Mouse (Mus musculus) limb, embryonic 12.5 days (tissue): ENCODE data around the gene Cyp2u1. TPM values are rescaled to one million over a fixed set of nuclear protein-coding genes. Genes with fewer than 3 reads are reported as not detected.

ENCODE experiments used
- ATAC-seq: fragments of 200-750 bp; cut with Nextera tagmentation; 2 replicates; pipeline ENCODE4 v1.8.0; 2017; ENCODE audit warnings: low read depth, moderate TSS enrichment; ENCODE audit not compliant: insufficient number of reproducible peaks, insufficient read depth, low FRiP score, low TSS enrichment
- H3K27ac ChIP-seq: fragments of 300-500 bp; sonication (generic); 2 replicates; pipeline ENCODE4 v1.5.1; 2016; ENCODE audit warnings: mild to moderate bottlenecking, moderate library complexity
- H3K27me3 ChIP-seq: fragments of 300-500 bp; sonication (generic); 2 replicates; pipeline ENCODE4 v1.6.1; 2016; ENCODE audit warnings: mild to moderate bottlenecking, moderate library complexity
- H3K36me3 ChIP-seq: fragments of 300-500 bp; sonication (generic); 2 replicates; pipeline ENCODE4 v1.6.1; 2016; ENCODE audit warnings: mild to moderate bottlenecking, moderate library complexity
- H3K4me1 ChIP-seq: fragments of 300-500 bp; sonication (generic); replicated peaks from 2 replicates; pipeline ENCODE4 v1.6.1; 2016
- H3K4me2 ChIP-seq: fragments of 300-500 bp; sonication (generic); 2 replicates; pipeline ENCODE4 v1.6.1; 2016; ENCODE audit warnings: mild to moderate bottlenecking, moderate library complexity
- H3K4me3 ChIP-seq: fragments of 300-500 bp; sonication (generic); replicated peaks from 2 replicates; pipeline ENCODE4 v1.5.1; 2016; ENCODE audit warnings: mild to moderate bottlenecking
- H3K9ac ChIP-seq: fragments of 300-500 bp; sonication (generic); replicated peaks from 2 replicates; pipeline ENCODE4 v1.6.1; 2016; ENCODE audit warnings: mild to moderate bottlenecking, moderate library complexity
- H3K9me3 ChIP-seq: fragments of 300-500 bp; sonication (generic); 2 replicates; pipeline ENCODE4 v1.6.1; 2016; ENCODE audit warnings: mild to moderate bottlenecking, moderate library complexity
- WGBS: fragments of 180-500 bp; shearing (Covaris S2); methylation state at CpG from one replicate; pipeline ENCODE4 v1.1.7; 2016; 5-methylcytosine and 5-hydroxymethylcytosine counted together
- polyA plus RNA-seq: library from polyadenylated mRNA; unstranded; fragments of >200 nt; fragmentation: Nextera tagmentation; extraction: Ambion mirVana; gene quantifications from 2 replicates; pipeline ENCODE4 v1.2.1, GENCODE M21; 2016

Gene Cyp2u1
- polyA plus RNA-seq, 1 experiment from 2014 or later: 2.4 TPM

GRCm38 (mm10) chr3:131255399-131255981 is 47.5 kb downstream of the Cyp2u1 start:
- peaks cover 6% of the 10 kb centered on the region; the same call in 1 of the 2 replicates for H3K9me3 ChIP-seq
- H3K9ac ChIP-seq: no peak overlapping the region
- no peaks in the 10 kb centered on the region for H3K4me1 ChIP-seq
- H3K36me3 ChIP-seq: peaks cover 13% of the 10 kb centered on the region
- no peak for ATAC-seq
- no peak overlapping the region for H3K27ac ChIP-seq
- H3K4me3 ChIP-seq: no peak overlapping the region
- WGBS: 92% methylated on average over 3 of the region's 3 CpGs
- no peaks in the 10 kb centered on the region for H3K27me3 ChIP-seq
- no peak overlapping the region for H3K4me2 ChIP-seq

DNA sequence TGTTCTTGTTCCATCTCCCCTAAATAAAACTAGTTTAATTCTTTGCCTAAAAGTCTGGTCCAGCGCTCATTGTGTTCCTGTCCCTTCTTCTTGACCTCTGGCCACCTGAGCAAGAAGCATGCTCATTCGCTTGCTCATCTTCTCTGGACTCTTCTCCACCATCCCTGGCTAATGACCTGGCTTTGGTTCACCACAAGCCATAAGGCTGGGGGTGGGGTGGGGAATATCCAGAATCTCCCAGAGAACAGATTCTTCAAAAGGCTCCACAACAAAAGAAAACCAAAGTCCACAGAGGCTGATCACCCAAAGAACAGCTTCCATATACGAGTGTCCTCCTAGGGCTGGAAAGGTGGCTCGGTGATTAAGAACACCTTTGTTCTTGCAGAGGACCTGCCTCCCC is 48.0 kb downstream of the Cyp2u1 start:
- Histone ChIP-seq H3K9me3 (peaks cover 5% of the 10 kb centered on the region; the same call in 1 of the 2 replicates), H3K9ac (no peak overlapping the region), H3K4me2 (no peak overlapping the region), H3K4me1 (no peaks in the 10 kb centered on the region), H3K27me3 (no peaks in the 10 kb centered on the region), H3K4me3 (no peak overlapping the region), H3K36me3 (peaks cover 13% of the 10 kb centered on the region), H3K27ac (no peak overlapping the region)
- WGBS: 92% methylated on average over 4 of the region's 4 CpGs
- ATAC-seq: no peak

DNA sequence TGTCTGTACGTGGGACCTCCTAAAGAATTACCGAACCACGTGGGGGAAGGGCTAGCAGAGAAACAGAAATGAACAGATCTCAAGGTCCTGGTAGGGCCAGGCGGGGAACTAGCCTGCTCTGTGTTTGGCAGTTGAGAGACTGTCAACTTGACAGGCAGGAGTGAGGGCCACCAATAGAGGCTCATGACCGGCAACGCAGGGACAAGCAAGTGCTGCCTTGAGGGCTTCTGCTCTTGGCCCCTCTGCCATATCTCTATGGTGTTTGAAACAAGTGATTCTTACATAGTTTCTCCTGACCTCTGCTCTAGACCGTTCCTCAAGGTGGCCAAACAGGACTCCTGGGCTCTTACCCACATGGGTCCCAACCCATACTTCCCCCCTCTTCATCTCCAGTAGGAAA is 51.4 kb downstream of the Cyp2u1 start:
- Histone ChIP-seq H3K36me3 (peaks cover 41% of the 10 kb centered on the region), H3K27ac (no peak overlapping the region), H3K4me1 (peaks cover 3% of the 10 kb centered on the region; the same call in 1 of the 2 replicates), H3K9me3 (peaks cover 5% of the 10 kb centered on the region; the same call in 1 of the 2 replicates), H3K27me3 (no peaks in the 10 kb centered on the region), H3K4me3 (no peak overlapping the region), H3K9ac (no peak overlapping the region), H3K4me2 (no peak overlapping the region)
- no peak for ATAC-seq
- WGBS: 89% methylated on average over 7 of the region's 7 CpGs

GRCm38 (mm10) chr3:131250978-131251377 is 52.0 kb downstream of the Cyp2u1 start:
- Histone ChIP-seq H3K9ac (no peak overlapping the region), H3K4me2 (no peak overlapping the region), H3K36me3 (peaks cover 45% of the 10 kb centered on the region), H3K4me1 (peaks cover 4% of the 10 kb centered on the region; the same call in 1 of the 2 replicates), H3K27ac (no peak overlapping the region), H3K9me3 (peaks cover 5% of the 10 kb centered on the region; the same call in 1 of the 2 replicates), H3K4me3 (no peak overlapping the region), H3K27me3 (no peaks in the 10 kb centered on the region)
- no peak for ATAC-seq
- 90% methylated on average over 13 of the region's 13 CpGs for WGBS

DNA sequence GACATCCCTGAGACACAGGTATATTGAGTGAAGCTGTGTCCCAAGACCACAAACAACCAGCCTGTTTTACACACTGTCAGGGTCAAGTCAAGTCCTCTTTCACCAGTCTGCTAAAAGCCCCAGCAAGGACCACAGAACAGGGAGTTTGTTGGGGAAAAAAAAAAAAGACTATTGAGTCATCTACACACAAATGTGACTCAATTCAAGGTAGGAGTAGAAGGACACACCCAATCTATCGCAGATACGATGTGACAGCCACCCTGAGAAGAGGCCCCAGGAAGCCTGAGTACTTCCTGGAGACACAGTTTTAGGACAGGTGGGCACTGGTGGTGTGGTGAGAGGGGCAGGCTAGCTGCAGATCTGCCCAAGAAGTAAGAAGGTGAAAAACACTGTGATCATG is 52.7 kb downstream of the Cyp2u1 start:
- H3K36me3 ChIP-seq: peaks cover 45% of the 10 kb centered on the region
- peaks cover 6% of the 10 kb centered on the region; the same call in 1 of the 2 replicates for H3K4me1 ChIP-seq
- no peak overlapping the region for H3K27ac ChIP-seq
- H3K4me3 ChIP-seq: no peak overlapping the region
- no peak for ATAC-seq
- peaks cover 5% of the 10 kb centered on the region; the same call in 1 of the 2 replicates for H3K9me3 ChIP-seq
- 90% methylated on average over 2 of the region's 2 CpGs for WGBS
- no peak overlapping the region for H3K9ac ChIP-seq
- no peaks in the 10 kb centered on the region for H3K27me3 ChIP-seq
- no peak overlapping the region for H3K4me2 ChIP-seq

DNA sequence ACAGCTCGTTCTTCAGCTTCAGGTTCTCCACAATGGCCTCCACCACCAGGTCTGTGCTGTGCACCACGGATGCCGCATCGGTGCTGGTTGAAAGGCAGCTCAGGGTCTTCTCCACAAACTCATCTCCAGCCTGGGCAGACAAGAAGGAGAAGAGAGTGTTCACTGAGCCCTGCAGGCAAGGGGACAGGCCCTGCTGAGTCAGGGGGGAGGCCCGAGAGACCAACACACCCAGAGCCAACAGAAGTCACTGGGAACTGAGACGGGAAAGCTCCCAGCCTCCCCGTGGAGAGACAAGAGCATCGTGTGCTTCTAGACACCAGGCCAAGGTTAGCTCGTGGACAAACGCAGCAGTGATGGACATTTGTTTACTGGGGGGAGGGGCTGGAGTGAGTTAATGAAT is 54.6 kb downstream of the Cyp2u1 start:
- H3K4me1 ChIP-seq: peaks cover 16% of the 10 kb centered on the region
- H3K27ac ChIP-seq: no peak overlapping the region
- 87% methylated on average over 10 of the region's 10 CpGs for WGBS
- H3K9me3 ChIP-seq: no peaks in the 10 kb centered on the region; the same call in 1 of the 2 replicates
- no peak overlapping the region for H3K4me2 ChIP-seq
- H3K27me3 ChIP-seq: no peaks in the 10 kb centered on the region
- ATAC-seq: no peak
- no peak overlapping the region for H3K9ac ChIP-seq
- peaks cover 52% of the 10 kb centered on the region for H3K36me3 ChIP-seq
- H3K4me3 ChIP-seq: no peak overlapping the region

GRCm38 (mm10) chr3:131247851-131248250 is 55.2 kb downstream of the Cyp2u1 start:
- peaks cover 52% of the 10 kb centered on the region for H3K36me3 ChIP-seq

GRCm38 (mm10) chr3:131247447-131247846 is 55.6 kb downstream of the Cyp2u1 start:
- peaks cover 55% of the 10 kb centered on the region for H3K36me3 ChIP-seq

More at GRCm38 (mm10) chr3:131247851-131248250, 55.2 kb downstream of the Cyp2u1 start:
- Histone ChIP-seq H3K9ac (no peak overlapping the region), H3K4me2 (no peak overlapping the region), H3K27me3 (no peaks in the 10 kb centered on the region), H3K27ac (no peak overlapping the region), H3K9me3 (no peaks in the 10 kb centered on the region), H3K4me3 (no peak overlapping the region), H3K4me1 (peaks cover 22% of the 10 kb centered on the region)
- 85% methylated on average over 5 of the region's 5 CpGs for WGBS
- no peak for ATAC-seq

DNA sequence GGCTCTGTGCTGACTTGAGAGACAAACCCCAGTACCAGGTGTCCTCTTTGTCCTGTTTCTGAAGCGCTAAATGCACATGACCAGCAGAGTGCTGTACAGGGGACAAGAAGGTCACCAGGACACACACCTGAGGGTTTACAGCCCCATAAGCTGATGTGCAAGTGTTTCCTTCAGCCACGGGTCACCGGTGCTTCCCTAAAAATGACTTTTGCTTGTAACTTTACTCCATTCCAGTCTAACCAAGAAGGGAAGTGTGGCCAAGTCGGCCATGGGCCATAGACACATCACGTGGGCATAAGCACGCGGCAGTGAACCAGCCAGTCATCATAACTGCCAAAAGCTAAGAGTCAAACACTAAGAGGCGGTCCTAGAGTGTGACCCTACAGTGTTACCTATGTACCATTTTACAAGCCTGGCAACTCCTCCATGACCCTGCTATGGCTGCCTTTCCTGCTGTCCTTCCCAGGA is 56.4 kb downstream of the Cyp2u1 start:
- peaks cover 24% of the 10 kb centered on the region for H3K4me1 ChIP-seq
- H3K4me2 ChIP-seq: no peak overlapping the region
- H3K9ac ChIP-seq: no peak overlapping the region
- no peaks in the 10 kb centered on the region for H3K27me3 ChIP-seq
- H3K36me3 ChIP-seq: peaks cover 57% of the 10 kb centered on the region
- H3K4me3 ChIP-seq: no peak overlapping the region
- WGBS: 78% methylated on average over 8 of the region's 8 CpGs
- H3K27ac ChIP-seq: 0 out of 2 replicates have a peak overlapping the region, but pooled peaks have one; percentile 35
- ATAC-seq: no peak
- H3K9me3 ChIP-seq: no peaks in the 10 kb centered on the region

More at GRCm38 (mm10) chr3:131247447-131247846, 55.6 kb downstream of the Cyp2u1 start:
- Histone ChIP-seq H3K9me3 (no peaks in the 10 kb centered on the region), H3K9ac (no peak overlapping the region), H3K4me1 (peaks cover 24% of the 10 kb centered on the region), H3K4me3 (no peak overlapping the region), H3K4me2 (no peak overlapping the region), H3K27me3 (no peaks in the 10 kb centered on the region), H3K27ac (no peak overlapping the region)
- no peak for ATAC-seq
- 76% methylated on average over 6 of the region's 6 CpGs for WGBS

DNA sequence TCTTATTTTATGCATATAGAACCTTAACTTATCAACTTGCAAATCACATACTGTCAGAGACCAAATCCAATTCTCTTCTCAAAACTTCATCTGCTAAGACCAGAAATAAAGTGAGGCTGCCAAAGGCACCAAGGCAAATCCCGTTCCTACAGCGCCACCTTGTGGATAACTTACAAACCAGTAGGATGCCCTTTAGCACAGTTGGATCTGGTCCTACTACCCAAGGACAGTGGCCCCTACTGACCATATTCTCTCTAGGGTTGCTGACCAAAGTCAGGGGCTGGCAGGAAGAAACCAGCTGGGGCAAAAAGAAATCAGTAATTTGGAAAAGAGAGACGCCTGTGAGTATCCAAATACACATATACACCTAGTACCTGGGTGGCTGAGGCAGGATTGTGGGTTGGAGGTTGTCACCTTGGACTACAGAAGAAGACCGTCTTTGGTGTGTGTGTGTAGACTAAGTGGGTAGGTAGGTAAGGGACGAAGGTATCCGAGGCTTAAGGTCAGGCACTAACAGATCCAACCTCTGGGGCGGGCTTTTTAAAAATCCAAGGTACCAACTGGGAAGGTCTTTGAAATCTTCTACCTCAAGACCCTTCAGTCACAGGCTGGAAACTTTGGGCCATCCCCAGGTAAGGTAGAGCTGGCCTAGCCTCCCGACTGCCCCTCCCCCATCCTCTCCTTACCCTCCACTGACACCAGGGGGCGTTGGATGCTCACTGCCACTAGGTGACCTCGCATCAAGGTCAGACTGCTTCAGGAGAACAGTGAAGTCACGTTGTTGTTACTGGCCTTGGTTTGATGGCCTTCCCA is 57.1 kb downstream of the Cyp2u1 start:
- Histone ChIP-seq H3K27me3 (no peaks in the 10 kb centered on the region), H3K9me3 (no peaks in the 10 kb centered on the region), H3K4me3 (no peak overlapping the region), H3K27ac (no peak overlapping the region), H3K36me3 (peaks cover 61% of the 10 kb centered on the region), H3K4me1 (peaks cover 24% of the 10 kb centered on the region), H3K9ac (no peak overlapping the region), H3K4me2 (no peak overlapping the region)
- ATAC-seq: no peak; the same call in 1 of the 2 replicates
- 58% methylated on average over 11 of the region's 11 CpGs for whole genome bisulfite sequencing
